Mouse (Mus musculus): ENCODE measurements around the gene Gfral. TPM values are rescaled to one million over a fixed set of nuclear protein-coding genes. Genes with fewer than 3 reads are reported as not detected.

Gfral gene
- polyA plus RNA-seq (2015; fragmentation: Nextera tagmentation; extraction: Ambion mirVana): not detected in 2 replicates

GRCm38 (mm10) chr9:76213557-76213956, at the start of gene Gfral:
Gene Gfral (minus strand): TSS chr9:76213657.
- no peaks in the 10 kb centered on the region for H3K36me3 ChIP-seq
- H3K4me2 ChIP-seq: no peak within 1 kb of the TSS
- H3K9ac ChIP-seq: no peak within 1 kb of the TSS
- no peak for ATAC-seq (ENCODE audit: insufficient read depth, low FRiP score, low read depth)
- H3K4me3 ChIP-seq (replicated peaks): no peak within 1 kb of the TSS
- no peaks in the 10 kb centered on the region for H3K27me3 ChIP-seq (replicated peaks)
- H3K9me3 ChIP-seq: no peaks in the 10 kb centered on the region
- H3K4me1 ChIP-seq: no peaks in the 10 kb centered on the region
- no peak within 1 kb of the TSS for H3K27ac ChIP-seq
- 82% methylated on average over 2 of the region's 2 CpGs for WGBS

DNA sequence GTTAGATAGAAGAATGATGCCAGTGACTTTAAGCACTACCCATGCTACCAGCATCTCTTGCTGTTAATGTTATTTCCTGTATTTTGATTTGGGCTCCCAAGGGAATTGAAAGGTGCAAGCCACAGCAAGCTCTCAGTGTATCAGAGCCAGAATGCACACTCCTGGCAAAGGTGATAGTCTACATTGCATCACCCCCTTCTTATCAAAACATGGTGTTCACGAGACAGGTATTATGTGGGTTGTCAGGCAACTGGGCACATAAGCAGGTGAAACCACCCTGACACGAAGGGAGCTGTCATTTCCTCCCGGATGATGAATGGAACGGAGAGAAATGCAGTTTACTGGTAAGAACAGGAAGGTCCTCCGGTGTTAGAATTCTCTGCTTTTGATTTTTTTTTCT, 44.3 kb upstream of the Gfral start:
- 56% methylated on average over 5 of the region's 5 CpGs for WGBS
- no peaks in the 10 kb centered on the region for H3K4me1 ChIP-seq
- H3K27ac ChIP-seq: no peak overlapping the region
- H3K9ac ChIP-seq: no peak overlapping the region
- no peak overlapping the region for H3K4me3 ChIP-seq (replicated peaks)
- H3K27me3 ChIP-seq (replicated peaks): no peaks in the 10 kb centered on the region
- H3K9me3 ChIP-seq: no peaks in the 10 kb centered on the region
- H3K36me3 ChIP-seq: no peaks in the 10 kb centered on the region
- no peak for ATAC-seq (ENCODE audit: insufficient read depth, low FRiP score, low read depth)
- no peak overlapping the region for H3K4me2 ChIP-seq

DNA sequence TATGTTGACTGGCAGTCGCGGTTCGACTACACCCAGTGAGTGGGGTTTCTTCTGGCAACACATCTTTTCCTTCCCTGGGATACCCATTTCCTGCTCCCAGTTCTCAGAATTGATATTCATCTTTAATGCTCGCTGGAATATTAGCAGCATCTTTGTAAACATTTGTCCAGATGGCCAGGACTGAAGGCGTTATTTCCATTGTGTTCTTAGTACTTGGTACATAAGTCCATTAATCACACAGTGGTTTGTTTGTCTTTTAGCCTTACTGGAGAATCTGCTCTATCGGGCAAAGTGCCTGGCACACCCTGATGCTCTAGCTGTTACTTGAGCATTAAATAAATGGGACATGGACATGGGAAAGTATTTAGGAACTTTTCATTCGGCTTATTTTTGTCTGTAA, 39.1 kb upstream of the Gfral start:
- ATAC-seq (ENCODE audit: insufficient read depth, low FRiP score, low read depth): no peak
- Histone ChIP-seq H3K9me3 (no peaks in the 10 kb centered on the region), H3K9ac (no peak overlapping the region), H3K36me3 (no peaks in the 10 kb centered on the region), H3K4me3 (replicated peaks) (no peak overlapping the region), H3K27ac (no peak overlapping the region), H3K4me2 (no peak overlapping the region), H3K4me1 (no peaks in the 10 kb centered on the region), H3K27me3 (replicated peaks) (no peaks in the 10 kb centered on the region)
- 52% methylated on average over 7 of the region's 7 CpGs for WGBS

- Histone ChIP-seq H3K9ac (no peak overlapping the region), H3K4me1 (no peaks in the 10 kb centered on the region), H3K36me3 (no peaks in the 10 kb centered on the region), H3K9me3 (no peaks in the 10 kb centered on the region), H3K4me3 (replicated peaks) (no peak overlapping the region), H3K4me2 (no peak overlapping the region), H3K27ac (no peak overlapping the region), H3K27me3 (replicated peaks) (no peaks in the 10 kb centered on the region)
- WGBS: 87% methylated on average over 4 of the region's 4 CpGs
- ATAC-seq (ENCODE audit: insufficient read depth, low FRiP score, low read depth): no peak
These were observed 38.7 kb upstream of the Gfral start for GRCm38 (mm10) chr9:76252109-76252508.

- ATAC-seq (ENCODE audit: insufficient read depth, low FRiP score, low read depth): no peak
- no peak overlapping the region for H3K4me2 ChIP-seq
- H3K27me3 ChIP-seq (replicated peaks): no peaks in the 10 kb centered on the region
- WGBS: 45% methylated on average over 1 of the region's 1 CpGs
- no peak overlapping the region for H3K27ac ChIP-seq
- H3K4me3 ChIP-seq (replicated peaks): no peak overlapping the region
- no peaks in the 10 kb centered on the region for H3K9me3 ChIP-seq
- H3K9ac ChIP-seq: no peak overlapping the region
- H3K4me1 ChIP-seq: no peaks in the 10 kb centered on the region
- H3K36me3 ChIP-seq: no peaks in the 10 kb centered on the region
These were observed 28.9 kb upstream of the Gfral start for GRCm38 (mm10) chr9:76242322-76242721.

DNA sequence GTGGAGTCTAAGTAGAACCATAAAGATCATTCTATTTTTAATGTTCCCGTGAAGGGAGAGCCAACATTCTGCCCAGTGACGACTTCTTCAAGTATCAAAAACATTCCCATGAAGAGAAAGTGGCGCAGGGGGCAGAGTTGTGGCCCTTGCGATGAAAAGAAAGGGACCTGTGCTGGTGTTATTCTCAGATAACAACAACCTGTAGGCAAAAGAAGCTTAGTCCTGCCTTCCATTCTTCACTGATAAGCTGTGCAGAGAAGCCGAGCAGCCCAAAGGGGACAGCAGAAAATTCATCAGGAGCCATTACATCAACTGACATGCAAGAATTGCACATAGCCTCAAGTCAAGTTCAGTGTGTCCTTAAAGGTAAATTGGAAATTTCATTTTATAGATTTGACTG, 24.5 kb upstream of the Gfral start:
- WGBS: 74% methylated on average over 5 of the region's 5 CpGs
- no peak for ATAC-seq (ENCODE audit: insufficient read depth, low FRiP score, low read depth)
- H3K4me3 ChIP-seq (replicated peaks): no peak overlapping the region

DNA sequence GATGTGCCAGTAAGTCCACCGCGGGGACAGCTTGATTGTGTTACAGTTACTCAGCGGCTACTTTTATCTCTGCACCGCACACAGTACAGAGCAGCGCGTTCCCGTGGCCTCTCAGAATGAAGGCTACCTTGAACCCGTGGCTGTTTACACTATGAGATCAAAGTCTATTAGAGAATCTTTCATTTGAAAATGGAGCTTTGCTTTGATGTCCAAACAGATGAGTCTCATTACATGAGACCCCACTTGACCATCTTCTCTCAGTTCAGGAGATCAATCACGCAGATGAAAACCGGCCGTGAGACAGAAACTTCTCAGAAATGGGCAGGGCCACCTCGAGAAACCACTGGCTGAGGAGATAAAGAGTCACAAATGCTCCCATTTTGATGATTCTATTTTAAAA, 23.8 kb upstream of the Gfral start:
- Histone ChIP-seq H3K4me2 (peak overlapping the region; percentile 63), H3K36me3 (no peaks in the 10 kb centered on the region)

More for the DNA sequence above, 24.5 kb upstream of the Gfral start:
- Histone ChIP-seq H3K27me3 (replicated peaks) (no peaks in the 10 kb centered on the region), H3K4me1 (no peaks in the 10 kb centered on the region), H3K9ac (no peak overlapping the region), H3K4me2 (no peak overlapping the region), H3K9me3 (no peaks in the 10 kb centered on the region), H3K36me3 (no peaks in the 10 kb centered on the region), H3K27ac (no peak overlapping the region)

GRCm38 (mm10) chr9:76236626-76237025, 23.2 kb upstream of the Gfral start:
- no peaks in the 10 kb centered on the region for H3K4me1 ChIP-seq
- no peaks in the 10 kb centered on the region for H3K36me3 ChIP-seq
- under 1% methylated on average over 7 of the region's 7 CpGs for WGBS
- no peak overlapping the region for H3K9ac ChIP-seq
- peak overlapping the region; percentile 63 for H3K4me2 ChIP-seq
- no peak overlapping the region for H3K27ac ChIP-seq
- H3K9me3 ChIP-seq: no peaks in the 10 kb centered on the region
- no peaks in the 10 kb centered on the region for H3K27me3 ChIP-seq (replicated peaks)
- peak; percentile 76; the same call in 1 of the 2 replicates for ATAC-seq (ENCODE audit: insufficient read depth, low FRiP score, low read depth)
- H3K4me3 ChIP-seq (replicated peaks): peak overlapping the region; percentile 39; the same call in 1 of the 2 replicates

More for the DNA sequence above, 23.8 kb upstream of the Gfral start:
- Histone ChIP-seq H3K27me3 (replicated peaks) (no peaks in the 10 kb centered on the region), H3K9me3 (no peaks in the 10 kb centered on the region), H3K9ac (no peak overlapping the region), H3K4me3 (replicated peaks) (no peak overlapping the region), H3K27ac (no peak overlapping the region), H3K4me1 (no peaks in the 10 kb centered on the region)
- peak; percentile 83 for ATAC-seq (ENCODE audit: insufficient read depth, low FRiP score, low read depth)
- WGBS: 29% methylated on average over 12 of the region's 12 CpGs

DNA sequence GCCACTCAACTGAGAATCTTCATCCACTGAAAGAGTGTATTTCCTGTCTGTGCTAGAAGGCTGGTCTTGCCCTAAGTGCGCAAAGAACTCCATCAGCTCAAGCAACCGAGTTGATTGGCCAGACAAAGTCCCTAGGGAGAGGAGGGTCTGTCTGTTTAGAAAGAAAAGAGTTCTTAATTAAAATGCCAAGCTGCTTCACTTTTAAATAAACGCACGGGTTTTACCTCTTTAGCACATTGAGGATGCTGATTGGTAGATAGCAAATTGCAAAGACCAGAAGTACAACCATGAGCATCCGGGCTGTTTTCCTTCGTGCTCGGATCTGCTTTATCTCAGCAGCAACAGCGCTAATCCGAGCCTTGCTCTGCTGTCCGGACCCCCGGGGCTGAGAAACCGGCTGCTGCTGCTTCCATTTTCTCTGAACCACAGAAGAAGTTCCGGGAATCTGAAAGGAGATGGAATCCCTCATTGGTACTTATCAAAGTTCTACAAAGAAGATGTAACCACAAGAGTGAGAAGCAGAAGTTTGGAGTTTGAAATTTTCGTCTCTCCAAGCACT, 22.6 kb upstream of the Gfral start:
- Histone ChIP-seq H3K27ac (peak overlapping the region; percentile 63), H3K27me3 (replicated peaks) (no peaks in the 10 kb centered on the region), H3K9me3 (no peaks in the 10 kb centered on the region), H3K4me2 (peak overlapping the region; percentile 63), H3K4me3 (replicated peaks) (peak overlapping the region; percentile 39), H3K9ac (peak overlapping the region; percentile 6; the same call in 1 of the 2 replicates), H3K4me1 (no peaks in the 10 kb centered on the region), H3K36me3 (no peaks in the 10 kb centered on the region)
- ATAC-seq (ENCODE audit: insufficient read depth, low FRiP score, low read depth): peak; percentile 73; the same call in 1 of the 2 replicates
- WGBS: 4% methylated on average over 14 of the region's 14 CpGs

GRCm38 (mm10) chr9:76234899-76235298, 21.4 kb upstream of the Gfral start:
- H3K9me3 ChIP-seq: no peaks in the 10 kb centered on the region
- no peak overlapping the region for H3K4me3 ChIP-seq (replicated peaks)
- WGBS: 56% methylated on average over 7 of the region's 7 CpGs
- no peaks in the 10 kb centered on the region for H3K4me1 ChIP-seq
- no peak for ATAC-seq (ENCODE audit: insufficient read depth, low FRiP score, low read depth)
- no peak overlapping the region for H3K27ac ChIP-seq
- H3K9ac ChIP-seq: no peak overlapping the region
- H3K4me2 ChIP-seq: no peak overlapping the region
- no peaks in the 10 kb centered on the region for H3K27me3 ChIP-seq (replicated peaks)
- H3K36me3 ChIP-seq: no peaks in the 10 kb centered on the region

DNA sequence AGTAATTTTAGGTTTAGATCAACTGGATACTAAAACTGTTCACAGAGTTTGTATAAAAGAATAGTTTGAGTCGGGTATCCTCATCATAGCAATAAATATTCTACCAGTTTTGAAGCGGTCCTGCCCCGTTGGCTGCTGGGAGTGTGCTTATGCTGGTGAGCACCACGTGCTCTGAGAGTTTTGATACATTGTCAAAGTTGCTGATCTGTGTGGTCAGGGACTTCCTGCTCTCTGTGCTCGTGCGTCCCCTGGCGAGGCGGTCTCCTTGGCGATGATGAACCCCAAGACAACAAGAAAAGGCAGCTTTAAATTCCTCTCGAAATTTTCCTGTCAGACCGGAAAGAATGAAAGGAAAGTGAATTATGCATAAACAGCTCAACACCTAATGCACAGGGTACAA, 16.9 kb upstream of the Gfral start:
- WGBS: 38% methylated on average over 11 of the region's 11 CpGs
- H3K4me3 ChIP-seq (replicated peaks): no peak overlapping the region
- no peak overlapping the region for H3K27ac ChIP-seq
- no peaks in the 10 kb centered on the region for H3K27me3 ChIP-seq (replicated peaks)
- H3K4me2 ChIP-seq: no peak overlapping the region
- H3K4me1 ChIP-seq: no peaks in the 10 kb centered on the region
- no peak overlapping the region for H3K9ac ChIP-seq
- no peak for ATAC-seq (ENCODE audit: insufficient read depth, low FRiP score, low read depth)
- H3K9me3 ChIP-seq: no peaks in the 10 kb centered on the region
- no peaks in the 10 kb centered on the region for H3K36me3 ChIP-seq

GRCm38 (mm10) chr9:76217178-76217975, 3.9 kb upstream of the Gfral start:
- H3K4me2 ChIP-seq: no peak overlapping the region
- no peaks in the 10 kb centered on the region for H3K9me3 ChIP-seq
- no peak overlapping the region for H3K27ac ChIP-seq
- H3K4me1 ChIP-seq: no peaks in the 10 kb centered on the region
- WGBS: 57% methylated on average over 4 of the region's 4 CpGs
- no peaks in the 10 kb centered on the region for H3K36me3 ChIP-seq
- H3K27me3 ChIP-seq (replicated peaks): no peaks in the 10 kb centered on the region
- H3K4me3 ChIP-seq (replicated peaks): no peak overlapping the region
- H3K9ac ChIP-seq: no peak overlapping the region
- ATAC-seq (ENCODE audit: insufficient read depth, low FRiP score, low read depth): no peak
